Mouse (Mus musculus): ENCODE measurements around the gene Gm12216. TPM values are rescaled to one million over a fixed set of nuclear protein-coding genes. Genes with fewer than 3 reads are reported as not detected.

Gene Gm12216
- polyA plus RNA-seq, 2 experiments: 0.14 to 0.15 TPM

GRCm38 (mm10) chr11:53748614-53749013 lies 110.4 kb downstream of the Gm12216 start:
- 36% methylated on average over 6 of the region's 6 CpGs for WGBS (ENCODE audit: insufficient replicate concordance)

DNA sequence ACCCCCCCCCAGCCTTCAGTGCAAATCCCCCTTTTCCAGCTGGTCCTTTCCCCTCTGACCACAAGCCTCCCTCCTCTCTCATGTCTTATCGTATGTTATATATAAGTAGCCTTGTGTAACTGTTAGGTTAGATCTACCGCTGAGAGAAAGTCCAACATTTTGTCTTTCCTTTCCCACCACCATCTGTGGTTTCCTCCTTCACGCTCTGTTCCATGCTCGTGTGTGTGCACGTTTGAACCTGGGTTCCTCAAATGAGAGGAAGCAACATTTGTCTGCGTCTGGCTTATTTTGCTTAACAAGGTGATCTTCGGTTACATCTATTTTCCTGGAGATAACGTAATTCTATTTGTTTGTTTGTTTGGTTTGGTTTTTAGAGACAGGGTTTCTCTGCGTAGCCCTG lies 111.1 kb downstream of the Gm12216 start:
- 27% methylated on average over 9 of the region's 9 CpGs for WGBS (ENCODE audit: insufficient replicate concordance)

More at GRCm38 (mm10) chr11:53748614-53749013, 110.4 kb downstream of the Gm12216 start:
- H3K9ac ChIP-seq (replicated peaks): no peak overlapping the region
- no peak overlapping the region for H3K4me2 ChIP-seq (ENCODE audit: low read depth)
- no peaks in the 10 kb centered on the region for H3K9me3 ChIP-seq (ENCODE audit: control insufficient read depth, low read length)
- no peaks in the 10 kb centered on the region for H3K36me3 ChIP-seq (replicated peaks; ENCODE audit: control insufficient read depth, insufficient read depth, low read depth)
- TF ChIP-seq CTCF (IDR thresholded peaks at IDR 0.05; ENCODE audit: low read depth) (no peak), EP300 (IDR thresholded peaks at IDR 0.05; ENCODE audit: low read depth) (no peak)
- ATAC-seq (ENCODE audit: insufficient read depth) (no peak), DNase-seq (ENCODE audit: low read depth in 3 of 3, low spot score in 3 of 3) (no peak)
- 0 out of 4 replicates have a peak, but pooled peaks cover 0 to 2% of the 10 kb centered on the region in 2 experiments for H3K4me1 ChIP-seq (replicated peaks; ENCODE audit: control insufficient read depth in 2 of 2, insufficient read depth in 2 of 2, low read length in 1 of 2)
- H3K27me3 ChIP-seq (ENCODE audit: control insufficient read depth, insufficient read depth, low read length): no peaks in the 10 kb centered on the region
- H3K4me3 ChIP-seq (ENCODE audit: insufficient read depth in 1 of 2, low read depth in 2 of 2, low read length in 2 of 2): no peak overlapping the region
- H3K27ac ChIP-seq: no peak overlapping the region

DNA sequence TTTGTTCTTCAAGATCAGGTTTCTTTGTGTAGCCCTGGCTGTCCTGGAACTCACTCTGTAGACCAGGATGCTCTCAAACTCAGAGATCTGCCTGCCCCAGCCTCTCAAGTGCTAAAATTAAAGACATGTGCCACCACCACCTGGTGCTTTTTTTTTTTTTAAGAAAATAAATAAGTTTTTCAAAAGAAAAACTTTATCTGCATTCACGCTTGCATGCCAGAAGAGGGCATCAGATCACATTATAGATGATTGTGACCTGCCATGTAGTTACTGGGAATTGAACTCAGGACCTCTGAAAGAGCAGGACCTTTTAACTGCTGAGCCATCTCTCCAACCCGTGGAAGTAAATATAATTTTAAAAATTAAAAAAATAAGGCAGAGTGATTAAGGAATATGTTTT lies 113.8 kb downstream of the Gm12216 start:
- no peak overlapping the region for H3K27ac ChIP-seq
- TF ChIP-seq CTCF (IDR thresholded peaks at IDR 0.05; ENCODE audit: low read depth) (no peak; the same call in 1 of the 2 replicates), EP300 (IDR thresholded peaks at IDR 0.05; ENCODE audit: low read depth) (no peak)
- H3K9ac ChIP-seq (replicated peaks): no peak overlapping the region
- H3K4me3 ChIP-seq (ENCODE audit: insufficient read depth in 1 of 2, low read depth in 2 of 2, low read length in 2 of 2): no peak overlapping the region
- ATAC-seq (ENCODE audit: insufficient read depth) (no peak), DNase-seq (ENCODE audit: low read depth in 3 of 3, low spot score in 3 of 3) (no peak)
- no peaks in the 10 kb centered on the region for H3K36me3 ChIP-seq (replicated peaks; ENCODE audit: control insufficient read depth, insufficient read depth, low read depth)
- WGBS (ENCODE audit: insufficient replicate concordance): 53% methylated on average over 2 of the region's 2 CpGs
- no peak overlapping the region for H3K4me2 ChIP-seq (ENCODE audit: low read depth)
- H3K9me3 ChIP-seq (ENCODE audit: control insufficient read depth, low read length): no peaks in the 10 kb centered on the region
- no peaks in the 10 kb centered on the region for H3K27me3 ChIP-seq (ENCODE audit: control insufficient read depth, insufficient read depth, low read length)
- H3K4me1 ChIP-seq (replicated peaks; ENCODE audit: control insufficient read depth in 2 of 2, insufficient read depth in 2 of 2, low read length in 1 of 2): 0 out of 4 replicates have a peak, but pooled peaks cover 0 to 2% of the 10 kb centered on the region in 2 experiments

More for the DNA sequence above, 111.1 kb downstream of the Gm12216 start:
- no peak overlapping the region for H3K9ac ChIP-seq (replicated peaks)
- H3K4me1 ChIP-seq (replicated peaks; ENCODE audit: control insufficient read depth in 2 of 2, insufficient read depth in 2 of 2, low read length in 1 of 2): 0 out of 4 replicates have a peak, but pooled peaks cover 0 to 2% of the 10 kb centered on the region in 2 experiments
- no peak overlapping the region for H3K4me2 ChIP-seq (ENCODE audit: low read depth)
- H3K36me3 ChIP-seq (replicated peaks; ENCODE audit: control insufficient read depth, insufficient read depth, low read depth): no peaks in the 10 kb centered on the region
- H3K27me3 ChIP-seq (ENCODE audit: control insufficient read depth, insufficient read depth, low read length): no peaks in the 10 kb centered on the region
- DNase-seq (ENCODE audit: low read depth in 3 of 3, low spot score in 3 of 3): no peak
- no peak for TF ChIP-seq CTCF (IDR thresholded peaks at IDR 0.05; ENCODE audit: low read depth)
- TF ChIP-seq EP300 (IDR thresholded peaks at IDR 0.05; ENCODE audit: low read depth): no peak
- no peaks in the 10 kb centered on the region for H3K9me3 ChIP-seq (ENCODE audit: control insufficient read depth, low read length)
- ATAC-seq (ENCODE audit: insufficient read depth): no peak
- H3K27ac ChIP-seq: no peak overlapping the region
- H3K4me3 ChIP-seq (ENCODE audit: insufficient read depth in 1 of 2, low read depth in 2 of 2, low read length in 2 of 2): no peak overlapping the region

DNA sequence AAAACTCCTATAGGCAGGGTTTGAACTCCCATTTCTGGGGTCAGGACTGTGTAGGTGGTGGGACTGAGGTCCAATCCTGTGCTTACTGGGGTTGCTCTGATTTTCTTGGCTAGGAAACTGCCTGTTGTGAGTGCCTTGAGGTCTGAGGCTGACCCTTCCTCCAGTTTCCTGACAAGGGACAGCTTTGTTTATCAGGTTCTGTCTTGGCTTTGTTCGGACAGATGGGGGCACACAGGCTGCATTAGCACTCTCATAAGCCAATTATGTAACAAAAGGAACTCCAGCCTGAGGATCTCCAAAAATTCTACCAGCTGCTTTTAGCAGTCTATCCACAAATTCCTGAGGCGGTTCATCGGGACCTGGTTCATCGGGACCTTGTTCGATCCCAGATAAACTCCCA lies 116.7 kb downstream of the Gm12216 start:
- no peak for ATAC-seq (ENCODE audit: insufficient read depth)
- H3K4me1 ChIP-seq (replicated peaks; ENCODE audit: control insufficient read depth in 2 of 2, insufficient read depth in 2 of 2, low read length in 1 of 2): no peaks in the 10 kb centered on the region
- no peak overlapping the region for H3K27ac ChIP-seq
- no peaks in the 10 kb centered on the region for H3K9me3 ChIP-seq (ENCODE audit: control insufficient read depth, low read length)
- DNase-seq (ENCODE audit: low read depth in 3 of 3, low spot score in 3 of 3): no peak
- TF ChIP-seq CTCF (IDR thresholded peaks at IDR 0.05; ENCODE audit: low read depth): no peak
- no peak overlapping the region for H3K4me3 ChIP-seq (ENCODE audit: insufficient read depth in 1 of 2, low read depth in 2 of 2, low read length in 2 of 2)
- no peak overlapping the region for H3K9ac ChIP-seq (replicated peaks)
- no peak overlapping the region for H3K4me2 ChIP-seq (ENCODE audit: low read depth)
- 43% methylated on average over 5 of the region's 5 CpGs for WGBS (ENCODE audit: insufficient replicate concordance)
- no peaks in the 10 kb centered on the region for H3K36me3 ChIP-seq (replicated peaks; ENCODE audit: control insufficient read depth, insufficient read depth, low read depth)
- no peaks in the 10 kb centered on the region for H3K27me3 ChIP-seq (ENCODE audit: control insufficient read depth, insufficient read depth, low read length)

- no peak overlapping the region for H3K4me2 ChIP-seq (ENCODE audit: low read depth)
- 21% methylated on average over 6 of the region's 6 CpGs for WGBS (ENCODE audit: insufficient replicate concordance)
- H3K36me3 ChIP-seq (replicated peaks; ENCODE audit: control insufficient read depth, insufficient read depth, low read depth): no peaks in the 10 kb centered on the region
- no peaks in the 10 kb centered on the region for H3K4me1 ChIP-seq (replicated peaks; ENCODE audit: control insufficient read depth in 2 of 2, insufficient read depth in 2 of 2, low read length in 1 of 2)
- H3K4me3 ChIP-seq (ENCODE audit: insufficient read depth in 1 of 2, low read depth in 2 of 2, low read length in 2 of 2): no peak overlapping the region
- H3K27ac ChIP-seq: no peak overlapping the region
- DNase-seq (ENCODE audit: low read depth in 3 of 3, low spot score in 3 of 3) (peak; percentile 37 to 53 (median 41)), ATAC-seq (ENCODE audit: insufficient read depth) (peak; percentile 52; the same call in 1 of the 2 replicates)
- H3K9ac ChIP-seq (replicated peaks): no peak overlapping the region
- no peaks in the 10 kb centered on the region for H3K9me3 ChIP-seq (ENCODE audit: control insufficient read depth, low read length)
- no peaks in the 10 kb centered on the region for H3K27me3 ChIP-seq (ENCODE audit: control insufficient read depth, insufficient read depth, low read length)
- TF ChIP-seq CTCF (IDR thresholded peaks at IDR 0.05; ENCODE audit: low read depth) (peak; percentile 65), EP300 (IDR thresholded peaks at IDR 0.05; ENCODE audit: low read depth) (no peak)
These were observed 121.5 kb downstream of the Gm12216 start for GRCm38 (mm10) chr11:53737573-53737946.

Measured in liver, embryonic 14.5 days (tissue).